Mouse (Mus musculus) forebrain, embryonic 16.5 days (tissue): ENCODE measurements around the gene Pigp. TPM values are rescaled to one million over a fixed set of nuclear protein-coding genes. Genes with fewer than 3 reads are reported as not detected.
"Not testable (repeated sequence)": the region's sequence is repeated elsewhere in the genome, so short reads cannot be mapped to it uniquely, and the experiment has no call there.

Source experiments
- ATAC-seq: fragments of 200-750 bp; cut with Nextera tagmentation; 2 replicates; pipeline ENCODE4 v1.8.0; 2017; ENCODE audit warnings: mild to moderate bottlenecking, moderate library complexity
- H3K27ac ChIP-seq: fragments of 300-500 bp; sonication (generic); 2 replicates; pipeline ENCODE4 v1.5.1; 2014; ENCODE audit warnings: low read length, control low read depth
- H3K27me3 ChIP-seq: fragments of 300-500 bp; sonication (generic); replicated peaks from 2 replicates; pipeline ENCODE4 v1.6.1; 2014; ENCODE audit warnings: low read length; ENCODE audit not compliant: control insufficient read depth, insufficient read depth
- H3K36me3 ChIP-seq: fragments of 300-500 bp; sonication (generic); 2 replicates; pipeline ENCODE4 v1.6.1; 2014; ENCODE audit not compliant: control insufficient read depth, insufficient read depth
- H3K4me1 ChIP-seq: fragments of 300-500 bp; sonication (generic); replicated peaks from 2 replicates; pipeline ENCODE4 v1.6.1; 2014; ENCODE audit warnings: low read length; ENCODE audit not compliant: control insufficient read depth, insufficient read depth
- H3K4me2 ChIP-seq: fragments of 300-500 bp; sonication (generic); 2 replicates; pipeline ENCODE4 v1.6.1; 2014; ENCODE audit warnings: mild to moderate bottlenecking, low read length, control low read depth
- H3K4me3 ChIP-seq: fragments of 300-500 bp; sonication (generic); replicated peaks from 2 replicates; pipeline ENCODE4 v1.5.1; 2014; ENCODE audit warnings: mild to moderate bottlenecking, low read length, control low read depth
- H3K9ac ChIP-seq: fragments of 300-500 bp; sonication (generic); replicated peaks from 2 replicates; pipeline ENCODE4 v1.6.1; 2014; ENCODE audit warnings: low read depth, low read length, control low read depth
- H3K9me3 ChIP-seq: fragments of 300-500 bp; sonication (generic); 2 replicates; pipeline ENCODE4 v1.6.1; 2016; ENCODE audit warnings: low read length; ENCODE audit not compliant: control insufficient read depth
- WGBS: fragments of 180-500 bp; shearing (Covaris S2); extraction: QIAGEN DNeasy Blood & Tissue Kit; methylation state at CpG from one replicate; pipeline ENCODE4 v1.1.7; 2014; 5-methylcytosine and 5-hydroxymethylcytosine counted together
- polyA plus RNA-seq: library from polyadenylated mRNA; unstranded; fragments of >200 nt; fragmentation: Nextera tagmentation; extraction: Ambion mirVana; gene quantifications from 2 replicates; pipeline ENCODE4 v1.2.1, GENCODE M21; 2015

Pigp gene
- polyA plus RNA-seq, 1 experiment from 2014 or later, result 120 TPM

- Histone ChIP-seq H3K9ac (no peak overlapping the region), H3K9me3 (no peaks in the 10 kb centered on the region), H3K27ac (no peak overlapping the region), H3K4me1 (no peaks in the 10 kb centered on the region; the same call in 1 of the 2 replicates), H3K4me2 (no peak overlapping the region), H3K27me3 (no peaks in the 10 kb centered on the region), H3K36me3 (no peaks in the 10 kb centered on the region), H3K4me3 (no peak overlapping the region)
- WGBS, result 50% methylated on average over 11 of the region's 11 CpGs
- ATAC-seq, result peak; percentile 43; the same call in 1 of the 2 replicates
Observed at GRCm38 (mm10) chr16:94349588-94350286, 21.9 kb downstream of the Pigp start.

GRCm38 (mm10) chr16:94348779-94349178 is 22.9 kb downstream of the Pigp start:
- no peak for ATAC-seq
- 92% methylated on average over 2 of the region's 2 CpGs for WGBS
- H3K4me1 ChIP-seq, result no peaks in the 10 kb centered on the region; the same call in 1 of the 2 replicates
- no peaks in the 10 kb centered on the region for H3K9me3 ChIP-seq
- H3K36me3 ChIP-seq, result no peaks in the 10 kb centered on the region
- H3K27ac ChIP-seq, result no peak overlapping the region
- H3K27me3 ChIP-seq, result no peaks in the 10 kb centered on the region
- no peak overlapping the region for H3K4me3 ChIP-seq
- no peak overlapping the region for H3K9ac ChIP-seq
- no peak overlapping the region for H3K4me2 ChIP-seq

GRCm38 (mm10) chr16:94347080-94347731 is 24.4 kb downstream of the Pigp start:
- WGBS, result 78% methylated on average over 7 of the region's 7 CpGs
- no peak for ATAC-seq
- H3K27ac ChIP-seq, result no peak overlapping the region
- H3K9me3 ChIP-seq, result no peaks in the 10 kb centered on the region
- no peak overlapping the region for H3K9ac ChIP-seq
- H3K4me1 ChIP-seq, result no peaks in the 10 kb centered on the region; the same call in 1 of the 2 replicates
- H3K36me3 ChIP-seq, result no peaks in the 10 kb centered on the region
- no peak overlapping the region for H3K4me2 ChIP-seq
- no peak overlapping the region for H3K4me3 ChIP-seq
- no peaks in the 10 kb centered on the region for H3K27me3 ChIP-seq

- no peaks in the 10 kb centered on the region for H3K9me3 ChIP-seq
- no peak overlapping the region for H3K4me2 ChIP-seq
- no peaks in the 10 kb centered on the region; the same call in 1 of the 2 replicates for H3K4me1 ChIP-seq
- H3K36me3 ChIP-seq, result no peaks in the 10 kb centered on the region
- H3K4me3 ChIP-seq, result no peak overlapping the region
- H3K27me3 ChIP-seq, result no peaks in the 10 kb centered on the region
- H3K27ac ChIP-seq, result no peak overlapping the region
- WGBS, result 88% methylated on average over 1 of the region's 1 CpGs
- ATAC-seq, result no peak
- H3K9ac ChIP-seq, result no peak overlapping the region
Observed at GRCm38 (mm10) chr16:94345733-94346132, 25.9 kb downstream of the Pigp start.

GRCm38 (mm10) chr16:94339164-94340160 is 32.2 kb downstream of the Pigp start:
- not testable (repeated sequence) for H3K9ac ChIP-seq, H3K4me3 ChIP-seq, H3K27ac ChIP-seq, H3K27me3 ChIP-seq, H3K36me3 ChIP-seq, H3K4me2 ChIP-seq, ATAC-seq, H3K4me1 ChIP-seq, H3K9me3 ChIP-seq
- 92% methylated on average over 18 of the region's 22 CpGs for WGBS

GRCm38 (mm10) chr16:94335656-94336055 is 36.0 kb downstream of the Pigp start:
- Histone ChIP-seq H3K36me3 (no peaks in the 10 kb centered on the region), H3K4me1 (peaks cover under 1% of the 10 kb centered on the region; the same call in 1 of the 2 replicates), H3K9me3 (no peaks in the 10 kb centered on the region), H3K4me3 (no peak overlapping the region), H3K9ac (no peak overlapping the region), H3K4me2 (no peak overlapping the region), H3K27me3 (no peaks in the 10 kb centered on the region), H3K27ac (no peak overlapping the region)
- 26% methylated on average over 5 of the region's 5 CpGs for WGBS
- no peak for ATAC-seq

GRCm38 (mm10) chr16:94331886-94332252 is 39.8 kb downstream of the Pigp start:
- Histone ChIP-seq H3K27me3 (peaks cover 12% of the 10 kb centered on the region), H3K27ac (no peak overlapping the region), H3K36me3 (no peaks in the 10 kb centered on the region), H3K4me3 (no peak overlapping the region), H3K4me1 (peaks cover 25% of the 10 kb centered on the region), H3K9me3 (no peaks in the 10 kb centered on the region), H3K9ac (no peak overlapping the region), H3K4me2 (no peak overlapping the region)
- WGBS, result 65% methylated on average over 5 of the region's 5 CpGs
- ATAC-seq, result no peak

GRCm38 (mm10) chr16:94331233-94331885 is 40.3 kb downstream of the Pigp start:
- Histone ChIP-seq H3K4me3 (no peak overlapping the region), H3K36me3 (no peaks in the 10 kb centered on the region), H3K27me3 (peaks cover 15% of the 10 kb centered on the region), H3K9ac (no peak overlapping the region), H3K27ac (no peak overlapping the region), H3K9me3 (no peaks in the 10 kb centered on the region), H3K4me1 (peaks cover 25% of the 10 kb centered on the region), H3K4me2 (no peak overlapping the region)
- 85% methylated on average over 9 of the region's 9 CpGs for WGBS
- no peak for ATAC-seq
